Mouse (Mus musculus): Measurements from ENCODE around the gene AU021092. TPM values are rescaled to one million over a fixed set of nuclear protein-coding genes. Genes with fewer than 3 reads are reported as not detected.

Gene AU021092
- polyA plus RNA-seq (2016; fragmentation: Nextera tagmentation; extraction: Ambion mirVana) = 1.8 and 3.2 TPM in 2 replicates

DNA sequence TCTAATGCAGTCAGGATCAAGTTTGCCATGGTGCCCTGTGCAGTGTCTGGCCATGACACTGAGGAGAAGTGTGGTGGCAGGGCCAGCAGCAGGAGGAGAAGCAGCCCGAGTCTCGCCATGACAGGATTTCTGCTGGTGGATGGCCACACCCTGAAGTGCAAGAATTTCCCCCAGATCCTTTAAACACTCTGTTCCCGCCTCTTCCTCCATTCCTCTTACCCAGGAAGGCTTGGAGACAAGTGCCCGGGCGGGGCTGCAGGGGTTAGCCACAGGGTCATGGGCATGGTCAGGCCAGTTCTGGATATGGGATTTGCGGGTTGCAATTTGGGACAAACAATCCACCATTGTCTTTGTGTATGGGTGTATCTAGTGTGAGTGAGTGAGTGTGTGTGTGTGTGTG is at the start of gene AU021092:
TSS of gene AU021092 (minus strand) at position 160 of the 400 bp plus-strand sequence.
- no peaks in the 10 kb centered on the region for H3K9me3 ChIP-seq
- H3K27me3 ChIP-seq (ENCODE audit: insufficient read depth, poor library complexity, severe bottlenecking) = no peaks in the 10 kb centered on the region
- DNase-seq (ENCODE audit: low spot score) = no peak
- H3K4me3 ChIP-seq = no peak within 1 kb of the TSS
- H3K27ac ChIP-seq = no peak within 1 kb of the TSS
- H3K36me3 ChIP-seq = no peaks in the 10 kb centered on the region
- WGBS = 73% methylated on average over 6 of the region's 6 CpGs
- H3K4me1 ChIP-seq (replicated peaks) = no peaks in the 10 kb centered on the region

DNA sequence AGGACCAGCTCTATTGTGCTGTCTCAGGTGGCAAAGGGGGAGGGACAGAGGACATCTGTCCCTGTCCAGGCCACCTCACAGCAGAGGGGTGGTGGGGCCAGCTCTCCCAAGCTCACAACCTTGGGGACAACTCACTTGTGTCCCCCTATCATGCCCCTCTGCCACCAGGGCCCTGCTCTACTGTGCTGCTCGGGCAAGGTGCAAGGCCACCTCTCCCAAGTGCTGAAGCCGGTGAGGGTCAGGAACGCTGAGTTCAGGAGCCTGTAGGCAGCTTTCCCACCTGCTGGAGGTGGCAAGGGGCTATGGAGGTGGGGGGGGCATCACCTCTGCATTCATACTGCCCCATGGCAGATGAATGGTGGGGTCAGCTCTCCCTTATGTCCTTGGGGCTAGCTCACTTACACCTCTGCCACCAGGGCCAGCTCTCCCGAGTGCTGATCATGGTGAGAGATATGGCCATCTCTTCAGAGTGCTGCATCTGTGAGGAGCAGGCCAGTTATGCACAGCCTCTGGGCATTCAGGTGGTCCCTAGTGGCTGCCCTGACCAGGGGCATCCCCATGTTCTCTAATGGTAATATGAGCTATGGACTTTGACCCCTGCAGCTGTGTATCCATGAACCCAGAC is 49.4 kb upstream of the AU021092 start:
- Histone ChIP-seq H3K4me1 (replicated peaks) (no peaks in the 10 kb centered on the region; the same call in 1 of the 2 replicates), H3K9me3 (no peaks in the 10 kb centered on the region), H3K27ac (no peak overlapping the region), H3K27me3 (ENCODE audit: insufficient read depth, poor library complexity, severe bottlenecking) (no peaks in the 10 kb centered on the region), H3K4me3 (no peak overlapping the region), H3K36me3 (no peaks in the 10 kb centered on the region)
- no peak for DNase-seq (ENCODE audit: low spot score)
- 83% methylated on average over 4 of the region's 4 CpGs for WGBS

DNA sequence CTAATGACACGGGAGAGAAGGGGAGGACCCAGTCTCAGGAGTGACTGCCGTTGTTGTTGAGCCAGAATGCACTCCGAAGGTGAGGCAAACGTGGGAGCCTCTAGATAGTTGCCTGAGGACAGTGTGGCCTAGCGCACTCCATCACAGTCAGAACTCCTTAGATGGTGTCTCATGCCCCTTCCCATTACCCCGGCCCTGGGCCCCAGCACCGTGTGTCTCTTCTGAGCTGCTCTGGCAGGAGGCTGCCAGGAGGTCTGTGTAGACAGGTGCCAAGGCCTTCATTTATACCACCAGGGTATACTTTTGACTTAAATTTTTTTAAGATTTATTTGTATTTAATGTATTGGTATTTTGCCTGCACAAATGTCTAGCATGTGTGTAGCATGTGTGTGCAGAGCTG is 41.8 kb upstream of the AU021092 start:
- H3K27me3 ChIP-seq (ENCODE audit: insufficient read depth, poor library complexity, severe bottlenecking) = no peaks in the 10 kb centered on the region
- H3K27ac ChIP-seq = no peak overlapping the region
- no peaks in the 10 kb centered on the region for H3K36me3 ChIP-seq
- WGBS = 86% methylated on average over 7 of the region's 7 CpGs
- no peak overlapping the region for H3K4me3 ChIP-seq
- no peak for DNase-seq (ENCODE audit: low spot score)
- 0 out of 2 replicates have a peak, but pooled peaks cover 4% of the 10 kb centered on the region for H3K9me3 ChIP-seq
- no peaks in the 10 kb centered on the region for H3K4me1 ChIP-seq (replicated peaks)

DNA sequence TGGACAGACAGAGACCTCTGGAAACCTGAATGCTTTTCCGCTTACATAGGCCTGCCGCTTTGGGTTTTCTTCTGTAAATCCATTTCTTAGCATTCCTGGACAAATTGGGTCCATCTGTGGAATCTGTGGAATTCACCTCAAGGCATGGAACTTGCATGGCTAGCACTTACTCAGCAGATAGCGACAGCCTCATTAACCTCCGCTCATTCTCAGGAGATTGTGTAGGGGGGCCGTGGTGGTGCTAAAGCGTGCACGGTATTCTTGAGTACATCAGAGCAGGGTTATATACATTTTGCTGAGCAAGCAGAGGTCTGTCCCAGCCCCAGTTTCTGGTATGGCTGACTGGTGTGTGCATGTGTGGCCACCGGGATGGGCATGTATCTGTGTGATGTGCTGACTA is 41.1 kb upstream of the AU021092 start:
- peak; percentile 43 for DNase-seq (ENCODE audit: low spot score)
- no peaks in the 10 kb centered on the region for H3K36me3 ChIP-seq
- 68% methylated on average over 8 of the region's 8 CpGs for WGBS
- H3K27me3 ChIP-seq (ENCODE audit: insufficient read depth, poor library complexity, severe bottlenecking) = no peaks in the 10 kb centered on the region
- H3K4me3 ChIP-seq = no peak overlapping the region
- no peak overlapping the region for H3K27ac ChIP-seq
- H3K4me1 ChIP-seq (replicated peaks) = no peaks in the 10 kb centered on the region
- H3K9me3 ChIP-seq = 0 out of 2 replicates have a peak, but pooled peaks cover 4% of the 10 kb centered on the region

DNA sequence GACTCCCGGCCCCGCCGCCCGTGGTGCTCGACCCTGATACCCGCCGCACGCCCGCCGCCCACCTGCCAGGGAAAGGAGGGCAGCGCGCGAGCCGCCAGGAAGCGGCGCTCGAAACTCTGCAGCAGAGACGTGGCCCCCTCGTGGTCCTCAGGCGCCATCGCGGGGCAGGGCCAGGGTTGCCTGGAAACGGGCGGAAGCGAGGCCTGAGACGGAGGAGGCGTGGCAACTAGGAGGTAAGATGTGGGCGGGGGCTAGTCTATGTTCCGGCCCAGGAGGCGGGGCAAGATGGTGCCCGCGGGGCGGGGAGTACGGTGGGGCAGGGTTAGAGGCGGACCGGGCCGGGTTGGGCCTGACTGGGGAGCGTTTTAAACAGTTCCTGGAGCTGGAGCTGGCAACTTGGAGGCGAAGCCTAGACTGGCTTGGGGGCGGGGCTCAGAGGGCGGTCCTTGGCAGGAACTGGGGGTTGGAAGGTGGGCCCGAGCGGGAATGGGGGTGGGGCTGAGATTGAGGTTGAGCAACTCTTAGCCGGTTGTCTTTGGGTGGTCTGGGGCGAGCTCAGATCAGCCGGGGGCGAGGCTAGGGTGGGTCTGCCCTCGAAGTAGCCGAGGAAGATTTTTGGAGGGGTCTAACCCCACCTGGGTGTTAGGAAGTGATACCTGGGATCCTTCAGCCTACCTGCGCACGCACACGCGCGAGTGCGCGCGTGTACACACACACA is 33.8 kb upstream of the AU021092 start, which contains the start of gene Eef2kmt:
TSS of gene Eef2kmt (minus strand) at position 205 of the 718 bp plus-strand sequence.
- Histone ChIP-seq H3K36me3 (peaks cover 4% of the 10 kb centered on the region; the same call in 1 of the 2 replicates), H3K9me3 (no peaks in the 10 kb centered on the region), H3K27ac (peak within 1 kb of the TSS; percentile 91), H3K27me3 (ENCODE audit: insufficient read depth, poor library complexity, severe bottlenecking) (no peaks in the 10 kb centered on the region), H3K4me3 (peak within 1 kb of the TSS; percentile 70), H3K4me1 (replicated peaks) (peaks cover 24% of the 10 kb centered on the region)
- 2% methylated on average over 57 of the region's 57 CpGs for WGBS
- peak; percentile 99 for DNase-seq (ENCODE audit: low spot score)

DNA sequence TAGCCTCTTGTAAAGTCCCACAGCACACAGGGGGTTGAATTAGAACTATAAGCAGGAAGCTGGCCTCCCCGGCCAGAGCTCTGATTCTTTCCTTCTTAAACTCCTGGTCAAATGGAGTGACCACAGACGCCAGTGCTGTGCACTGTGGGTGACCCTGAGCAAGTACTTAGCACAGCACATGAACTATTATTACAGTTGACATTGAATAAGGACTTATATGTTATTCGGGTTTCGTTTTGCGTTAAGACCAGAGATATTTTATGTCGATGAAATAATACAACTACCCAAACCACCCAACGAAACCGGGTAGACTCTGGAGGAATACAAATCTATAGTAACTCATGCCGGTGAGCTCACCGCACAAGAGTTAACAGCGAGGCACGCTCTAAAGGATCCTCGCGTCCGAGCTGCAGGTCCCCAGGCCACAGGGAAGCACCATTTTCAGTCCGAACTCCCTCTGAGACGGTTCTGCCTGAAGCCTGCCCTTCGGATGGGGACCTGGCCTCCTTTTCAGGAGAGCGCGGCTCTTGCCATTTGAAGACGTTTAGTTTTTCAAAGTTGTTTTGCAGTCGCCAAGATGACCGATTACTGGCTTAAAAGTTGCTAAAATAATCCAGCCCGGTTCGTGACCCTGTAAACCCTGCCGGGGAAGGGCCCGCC is 33.1 kb upstream of the AU021092 start:
- peaks cover 10% of the 10 kb centered on the region for H3K36me3 ChIP-seq
- no peaks in the 10 kb centered on the region for H3K27me3 ChIP-seq (ENCODE audit: insufficient read depth, poor library complexity, severe bottlenecking)
- no peak for DNase-seq (ENCODE audit: low spot score)
- H3K4me3 ChIP-seq = peak overlapping the region; percentile 70
- peak overlapping the region; percentile 91 for H3K27ac ChIP-seq
- WGBS = 3% methylated on average over 27 of the region's 27 CpGs
- H3K4me1 ChIP-seq (replicated peaks) = peaks cover 24% of the 10 kb centered on the region
- H3K9me3 ChIP-seq = no peaks in the 10 kb centered on the region

DNA sequence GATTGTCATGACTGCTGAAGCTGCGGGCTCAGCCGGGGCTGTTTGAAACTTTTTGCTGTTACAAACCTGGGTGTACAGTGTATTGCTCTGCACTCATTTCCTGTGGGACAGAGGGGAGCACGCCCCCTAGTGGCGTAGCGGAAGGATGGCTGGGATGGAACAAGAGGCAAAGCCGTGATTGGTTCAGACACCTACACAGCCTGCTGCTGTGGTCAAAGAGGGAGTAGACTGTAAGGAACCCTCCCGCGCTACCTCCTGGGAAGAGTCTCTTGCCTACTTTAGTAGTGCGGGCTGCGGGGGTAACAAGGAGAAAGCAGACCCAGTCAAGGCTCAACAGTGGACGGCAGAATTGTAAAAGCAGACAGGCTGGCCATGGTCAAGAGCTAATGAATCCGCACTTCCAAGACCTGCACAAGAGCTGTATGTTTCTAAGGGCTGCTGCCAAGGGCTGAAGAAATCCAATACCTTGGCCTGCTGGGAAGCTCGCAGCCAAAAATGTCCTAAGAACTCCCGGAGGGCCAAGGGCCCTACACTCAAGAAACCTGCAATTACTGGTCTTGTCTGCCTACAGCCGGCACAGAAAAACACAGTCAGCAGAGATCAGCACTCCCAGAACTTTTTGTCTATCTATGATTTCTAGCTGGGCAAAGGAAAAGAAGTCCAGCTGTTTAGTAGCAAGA is 32.4 kb upstream of the AU021092 start:
- Histone ChIP-seq H3K9me3 (no peaks in the 10 kb centered on the region), H3K27ac (peak overlapping the region; percentile 91), H3K4me1 (replicated peaks) (peaks cover 24% of the 10 kb centered on the region), H3K27me3 (ENCODE audit: insufficient read depth, poor library complexity, severe bottlenecking) (no peaks in the 10 kb centered on the region), H3K4me3 (peak overlapping the region; percentile 70), H3K36me3 (peaks cover 18% of the 10 kb centered on the region)
- WGBS = 4% methylated on average over 15 of the region's 15 CpGs
- DNase-seq (ENCODE audit: low spot score) = peak; percentile 83

DNA sequence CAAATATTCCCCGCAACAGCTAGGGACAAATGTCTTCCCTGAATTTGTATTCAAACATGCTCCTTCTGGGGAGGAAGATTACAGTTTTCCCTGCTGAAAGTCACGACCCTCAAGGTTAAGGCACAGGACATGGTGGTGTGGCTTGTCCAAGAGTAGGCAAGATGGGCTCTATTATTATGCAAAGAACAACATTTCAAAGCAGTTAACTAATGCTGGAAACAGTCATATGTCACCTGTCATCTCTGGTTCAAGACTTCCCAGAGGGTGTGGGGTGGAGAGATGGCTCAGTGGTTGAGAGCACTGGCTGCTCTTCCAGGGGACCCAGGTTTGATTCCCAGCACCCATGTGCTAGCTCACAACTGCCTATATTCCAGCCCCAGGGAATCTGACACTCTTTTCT is 30.2 kb upstream of the AU021092 start:
- Histone ChIP-seq H3K36me3 (peaks cover 40% of the 10 kb centered on the region), H3K27ac (no peak overlapping the region), H3K4me1 (replicated peaks) (peaks cover 24% of the 10 kb centered on the region), H3K4me3 (no peak overlapping the region), H3K9me3 (no peaks in the 10 kb centered on the region), H3K27me3 (ENCODE audit: insufficient read depth, poor library complexity, severe bottlenecking) (no peaks in the 10 kb centered on the region)
- DNase-seq (ENCODE audit: low spot score) = no peak
- 89% methylated on average over 2 of the region's 2 CpGs for WGBS

DNA sequence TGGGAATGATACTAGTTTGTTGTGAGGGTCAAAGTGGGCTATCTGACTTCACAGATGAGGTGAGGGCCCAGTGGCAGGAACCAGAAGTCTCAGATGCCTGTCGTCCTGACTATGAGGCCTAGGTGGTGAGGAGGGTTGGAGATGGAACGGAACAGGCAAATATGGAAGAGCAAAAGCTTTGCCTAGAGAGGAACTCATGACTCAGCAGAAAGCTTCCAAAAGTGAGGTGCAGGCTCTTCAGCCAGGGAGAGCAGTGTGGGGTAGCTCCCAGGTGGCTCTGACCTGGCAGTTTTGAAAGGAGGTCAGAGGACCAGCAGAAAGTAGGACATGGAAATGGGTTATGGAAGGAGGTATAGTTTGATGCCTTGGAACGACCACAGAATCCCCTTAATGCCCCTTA is 28.8 kb upstream of the AU021092 start:
- no peaks in the 10 kb centered on the region for H3K9me3 ChIP-seq
- peaks cover 19% of the 10 kb centered on the region for H3K4me1 ChIP-seq (replicated peaks)
- peaks cover 51% of the 10 kb centered on the region for H3K36me3 ChIP-seq
- no peak overlapping the region for H3K4me3 ChIP-seq
- 94% methylated on average over 3 of the region's 3 CpGs for WGBS
- H3K27me3 ChIP-seq (ENCODE audit: insufficient read depth, poor library complexity, severe bottlenecking) = no peaks in the 10 kb centered on the region
- no peak for DNase-seq (ENCODE audit: low spot score)
- no peak overlapping the region for H3K27ac ChIP-seq

DNA sequence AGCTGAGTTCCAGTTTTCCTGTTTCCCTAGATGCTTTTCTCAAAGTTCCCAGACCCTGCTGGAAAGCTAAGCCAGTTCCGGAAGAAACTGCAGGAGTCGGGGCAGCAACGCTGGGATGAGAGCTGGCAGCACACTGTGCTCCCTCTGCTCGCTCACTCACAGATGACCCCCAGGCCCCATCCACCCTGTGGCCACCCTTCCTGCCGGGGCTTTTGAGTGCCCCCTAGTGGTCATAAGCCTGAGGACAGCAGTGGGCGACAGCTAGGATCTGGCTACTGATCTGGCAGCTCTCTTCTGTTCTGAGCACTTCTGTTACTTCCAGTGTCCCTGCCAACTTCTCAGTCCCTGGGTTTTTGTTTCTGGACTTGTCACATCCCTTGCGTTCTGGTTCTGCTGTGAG is 22.3 kb upstream of the AU021092 start:
- DNase-seq (ENCODE audit: low spot score) = peak; percentile 62
- WGBS = 38% methylated on average over 7 of the region's 7 CpGs
- peaks cover 94% of the 10 kb centered on the region for H3K36me3 ChIP-seq

DNA sequence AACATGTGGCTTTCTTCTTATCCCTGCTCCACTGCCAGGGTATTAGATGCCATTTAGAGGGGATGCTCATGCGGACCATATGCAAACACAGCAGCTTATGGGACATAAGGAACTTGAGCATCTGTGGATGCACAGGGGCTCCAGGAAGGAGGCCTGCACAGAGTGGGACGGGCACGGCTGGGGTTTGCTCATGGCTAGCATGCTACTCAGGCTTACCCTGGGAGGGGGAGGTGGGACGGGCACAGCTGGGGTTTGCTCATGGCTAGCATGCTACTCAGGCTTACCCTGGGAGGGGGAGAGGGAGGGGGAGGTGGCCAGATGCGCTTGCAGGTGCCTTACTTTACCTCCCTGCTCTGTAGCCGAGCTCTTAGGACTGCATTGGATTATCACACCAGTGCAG is 20.8 kb upstream of the AU021092 start:
- 91% methylated on average over 6 of the region's 6 CpGs for WGBS
- Histone ChIP-seq H3K36me3 (peaks cover 89% of the 10 kb centered on the region), H3K27me3 (ENCODE audit: insufficient read depth, poor library complexity, severe bottlenecking) (no peaks in the 10 kb centered on the region), H3K4me1 (replicated peaks) (no peaks in the 10 kb centered on the region), H3K4me3 (no peak overlapping the region), H3K9me3 (no peaks in the 10 kb centered on the region), H3K27ac (no peak overlapping the region)
- no peak for DNase-seq (ENCODE audit: low spot score)

More for the DNA sequence above, 22.3 kb upstream of the AU021092 start:
- Histone ChIP-seq H3K27me3 (ENCODE audit: insufficient read depth, poor library complexity, severe bottlenecking) (no peaks in the 10 kb centered on the region), H3K27ac (no peak overlapping the region), H3K4me1 (replicated peaks) (no peaks in the 10 kb centered on the region), H3K4me3 (no peak overlapping the region), H3K9me3 (no peaks in the 10 kb centered on the region)

DNA sequence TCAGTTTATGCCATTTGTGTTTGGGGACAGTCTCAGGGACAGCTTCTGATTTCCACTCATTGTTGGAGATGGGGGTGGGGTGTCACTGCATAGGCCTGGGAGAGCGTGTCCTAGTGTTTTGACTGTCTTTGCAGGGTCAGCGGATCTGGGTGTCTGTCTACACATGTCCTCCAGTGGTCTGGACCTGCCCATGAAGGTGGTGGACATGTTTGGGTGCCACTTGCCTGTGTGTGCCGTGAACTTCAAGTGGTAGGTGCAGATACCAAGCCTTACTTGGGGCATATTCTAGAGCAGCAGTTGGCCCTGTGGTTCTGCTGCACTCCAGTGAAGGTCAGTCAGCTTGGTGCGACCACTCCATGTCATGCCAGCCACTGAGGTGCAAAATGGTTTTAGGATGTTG is 20.3 kb upstream of the AU021092 start:
- 95% methylated on average over 4 of the region's 4 CpGs for WGBS

More for the DNA sequence above, 20.3 kb upstream of the AU021092 start:
- Histone ChIP-seq H3K9me3 (no peaks in the 10 kb centered on the region), H3K27ac (no peak overlapping the region), H3K36me3 (peaks cover 83% of the 10 kb centered on the region), H3K4me1 (replicated peaks) (no peaks in the 10 kb centered on the region), H3K27me3 (ENCODE audit: insufficient read depth, poor library complexity, severe bottlenecking) (no peaks in the 10 kb centered on the region), H3K4me3 (no peak overlapping the region)
- DNase-seq (ENCODE audit: low spot score) = no peak

Measured in hindbrain, embryonic 10.5 days (tissue).